Mouse (Mus musculus): ENCODE measurements around the gene Rnf180.
"Not testable (repeated sequence)": the region's sequence is repeated elsewhere in the genome, so short reads cannot be mapped to it uniquely, and the experiment has no call there.

The Rnf180 gene

DNA sequence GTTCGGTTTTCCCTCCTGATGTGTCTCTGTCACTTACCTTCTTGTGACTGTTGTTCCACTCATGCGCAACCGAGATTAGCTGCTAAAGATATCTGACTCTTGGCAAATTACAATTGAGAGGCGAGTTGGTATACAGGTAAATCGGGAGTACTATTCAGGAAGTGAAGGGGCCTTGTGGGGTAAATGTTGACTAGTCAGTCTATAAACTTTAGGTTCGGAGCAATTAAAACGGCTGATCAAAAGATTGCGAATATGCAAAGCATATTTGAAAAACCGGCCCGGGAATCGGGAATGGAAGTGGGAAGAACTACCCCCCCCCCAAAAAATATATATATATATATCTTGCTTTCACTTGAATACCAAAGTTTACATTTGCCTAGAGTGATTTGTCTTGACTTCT is at the start of gene Rnf180:
Gene Rnf180, minus strand, starts transcription at position 101 of the 400 bp plus-strand sequence.
- DNase-seq (ENCODE audit: low read depth, low spot score), result no peak

DNA sequence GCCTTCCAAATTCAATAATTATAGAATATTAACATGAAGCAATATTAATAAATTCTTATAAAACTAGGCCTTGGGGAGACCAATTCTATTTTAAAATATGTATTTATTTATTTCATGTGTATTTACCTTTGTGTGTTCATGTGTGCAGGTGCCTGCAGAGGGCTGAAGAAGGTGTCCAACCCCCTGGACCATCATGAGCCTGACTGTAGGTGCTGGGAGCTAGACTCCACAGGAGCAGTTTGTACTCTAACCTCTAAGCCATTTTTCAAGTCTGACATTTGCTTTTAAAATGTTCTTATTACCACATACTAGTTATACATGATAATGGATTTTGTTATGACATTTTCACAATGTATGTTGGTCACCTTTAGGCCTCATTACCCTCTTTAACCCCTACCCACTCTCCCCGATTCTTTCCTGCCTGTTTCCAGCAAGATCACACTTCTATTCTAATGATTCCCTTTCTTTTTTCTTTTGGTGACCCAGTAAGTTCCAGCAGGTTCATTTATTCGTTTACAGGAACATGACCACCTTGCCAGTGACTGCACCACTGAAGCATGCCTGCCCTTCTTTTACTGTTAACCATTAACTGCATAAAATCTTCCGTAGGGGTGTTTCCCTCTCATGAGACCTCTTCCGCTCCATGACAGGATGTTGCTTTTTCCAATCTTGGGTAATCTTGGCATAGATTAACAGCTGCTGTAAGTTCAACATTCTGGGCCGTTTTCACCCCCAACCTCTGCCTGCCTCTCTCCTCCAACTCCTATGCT is 36.8 kb upstream of the Rnf180 start:
- DNase-seq (ENCODE audit: low read depth, low spot score), result no peak

- no peak for DNase-seq (ENCODE audit: low read depth, low spot score)
Measured at GRCm38 (mm10) chr13:105326946-105327345, 32.3 kb upstream of the Rnf180 start.

DNA sequence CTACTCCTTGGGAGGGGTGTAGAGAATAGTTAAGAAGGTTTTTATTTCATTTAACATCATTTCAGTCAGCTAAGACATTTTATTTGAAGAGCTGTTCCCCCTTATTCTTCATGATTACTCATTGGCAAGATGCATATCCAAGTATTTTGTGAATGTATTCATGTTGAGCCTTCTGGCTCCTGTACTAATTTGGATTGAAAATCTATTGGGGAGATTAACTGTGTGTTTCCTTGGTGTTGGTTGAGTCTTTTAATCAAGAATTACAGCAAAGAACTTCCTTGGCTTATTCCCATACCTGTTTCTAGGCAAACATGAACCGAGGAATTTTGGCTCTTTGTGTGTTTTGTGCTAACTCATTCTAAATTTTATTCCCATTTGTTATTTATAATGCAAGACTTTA is 22.3 kb upstream of the Rnf180 start:
- DNase-seq (ENCODE audit: low read depth, low spot score), result no peak

GRCm38 (mm10) chr13:105316009-105316408 is 21.4 kb upstream of the Rnf180 start:
- no peak for DNase-seq (ENCODE audit: low read depth, low spot score)

- no peak for DNase-seq (ENCODE audit: low read depth, low spot score)
Measured at GRCm38 (mm10) chr13:105312763-105313162, 18.1 kb upstream of the Rnf180 start.

DNA sequence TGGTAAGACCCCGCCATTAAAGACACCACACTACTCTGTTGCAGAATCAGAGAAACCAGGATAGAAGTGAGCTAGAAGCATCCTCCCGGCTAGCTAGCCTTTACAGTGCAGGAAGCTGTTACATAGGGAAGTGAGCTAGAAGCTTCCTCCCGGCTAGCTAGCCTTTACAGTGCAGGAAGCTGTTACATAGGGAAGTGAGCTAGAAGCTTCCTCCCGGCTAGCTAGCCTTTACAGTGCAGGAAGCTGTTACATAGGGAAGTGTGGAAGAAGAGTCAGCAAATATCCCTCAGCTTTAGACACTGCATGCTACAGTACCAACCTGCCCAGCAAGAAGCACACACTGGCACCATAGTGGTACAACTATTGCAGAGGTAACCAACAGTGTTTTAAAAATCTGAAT is 15.9 kb upstream of the Rnf180 start:
- not testable (repeated sequence) for DNase-seq (ENCODE audit: low read depth, low spot score)

GRCm38 (mm10) chr13:105305513-105305912 is 10.9 kb upstream of the Rnf180 start:
- DNase-seq (ENCODE audit: low read depth, low spot score), result no peak

GRCm38 (mm10) chr13:105304054-105304453 is 9.4 kb upstream of the Rnf180 start:
- no peak for DNase-seq (ENCODE audit: low read depth, low spot score)

DNA sequence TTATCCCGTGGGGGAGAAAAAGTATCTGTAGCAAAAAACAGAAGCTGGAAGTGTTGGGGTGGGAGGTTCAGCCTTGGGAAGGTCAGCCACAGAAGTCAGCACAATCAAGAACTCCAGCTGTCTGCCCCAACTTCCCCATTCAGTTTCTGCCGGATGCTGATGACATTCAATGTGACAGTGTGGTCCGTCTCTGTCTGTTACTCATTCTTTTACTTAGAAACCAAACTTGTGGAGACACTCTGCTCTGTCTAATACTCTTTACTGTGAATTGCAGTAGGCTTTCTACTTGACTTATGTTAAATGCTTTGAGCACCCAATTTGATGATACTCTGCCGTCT is 5.4 kb upstream of the Rnf180 start:
- no peak for DNase-seq (ENCODE audit: low read depth, low spot score)

GRCm38 (mm10) chr13:105299162-105300008 is 4.8 kb upstream of the Rnf180 start:
- DNase-seq (ENCODE audit: low read depth, low spot score), result no peak

DNA sequence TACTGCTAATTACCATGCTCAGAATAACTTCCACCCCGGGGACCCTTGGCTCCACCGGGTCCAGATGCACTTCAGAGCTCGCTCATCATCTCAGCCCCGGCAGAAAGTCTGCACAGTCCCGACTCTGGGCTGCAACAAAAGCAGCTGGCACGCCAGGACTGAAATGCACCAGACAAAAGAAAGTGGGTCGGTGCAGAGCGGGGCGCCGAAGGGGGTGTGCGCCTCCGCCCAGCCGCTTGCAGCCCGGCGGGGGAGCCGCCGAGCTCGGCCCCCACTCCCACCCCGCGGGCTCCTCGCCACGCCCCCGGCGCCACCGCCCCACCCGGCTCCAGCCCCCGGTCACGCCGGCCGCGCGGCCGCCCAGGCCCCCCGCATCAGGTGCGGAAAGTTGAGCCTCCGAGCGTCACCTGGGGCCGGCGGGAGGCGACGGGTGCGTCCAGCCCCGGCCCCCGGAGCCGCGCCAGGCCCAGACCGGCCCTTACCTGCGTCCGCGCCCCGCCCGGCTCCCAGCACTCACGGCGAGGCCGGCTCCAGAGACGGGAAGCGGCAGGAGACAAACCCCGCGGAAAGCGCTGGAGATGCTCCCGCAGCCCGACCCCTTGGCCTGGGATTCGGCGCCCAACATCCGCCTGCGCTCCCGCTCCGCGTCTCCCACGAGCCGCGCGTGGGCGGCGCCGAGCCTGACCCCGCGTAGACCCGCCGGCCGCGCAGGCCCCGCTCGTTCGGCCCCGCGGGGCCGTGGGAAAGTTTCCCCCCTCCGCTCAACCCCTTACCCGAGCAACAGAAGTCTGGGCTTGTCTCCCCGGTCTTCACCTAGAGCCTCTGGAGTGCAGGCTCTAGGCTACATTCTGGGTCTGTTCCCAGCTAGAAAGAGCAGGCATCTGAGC is 591 bp downstream of the Rnf180 start:
- peak; percentile 47 for DNase-seq (ENCODE audit: low read depth, low spot score)

GRCm38 (mm10) chr13:105291816-105292215 is 2.8 kb downstream of the Rnf180 start:
- DNase-seq (ENCODE audit: low read depth, low spot score), result no peak

DNA sequence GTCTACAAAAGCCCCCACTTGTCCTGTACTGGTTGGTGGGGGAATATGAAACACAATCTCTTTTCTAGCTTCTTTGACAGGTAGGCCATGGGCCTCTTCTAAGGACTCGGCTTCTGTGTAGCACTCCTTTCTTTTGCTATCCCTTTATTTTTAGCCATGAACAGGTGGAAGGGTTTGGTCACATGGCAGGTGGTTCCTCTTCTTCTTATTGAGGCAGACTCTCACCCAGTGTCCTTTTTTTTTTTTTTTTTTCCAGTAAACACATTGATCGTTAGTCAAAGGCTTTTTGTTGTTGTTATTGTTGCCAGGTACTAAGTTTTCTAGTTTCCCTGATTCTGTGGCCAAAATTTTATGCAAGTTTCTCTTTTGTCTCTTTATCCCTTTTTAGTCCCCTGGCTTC is 4.0 kb downstream of the Rnf180 start:
- DNase-seq (ENCODE audit: low read depth, low spot score), result no peak

DNA sequence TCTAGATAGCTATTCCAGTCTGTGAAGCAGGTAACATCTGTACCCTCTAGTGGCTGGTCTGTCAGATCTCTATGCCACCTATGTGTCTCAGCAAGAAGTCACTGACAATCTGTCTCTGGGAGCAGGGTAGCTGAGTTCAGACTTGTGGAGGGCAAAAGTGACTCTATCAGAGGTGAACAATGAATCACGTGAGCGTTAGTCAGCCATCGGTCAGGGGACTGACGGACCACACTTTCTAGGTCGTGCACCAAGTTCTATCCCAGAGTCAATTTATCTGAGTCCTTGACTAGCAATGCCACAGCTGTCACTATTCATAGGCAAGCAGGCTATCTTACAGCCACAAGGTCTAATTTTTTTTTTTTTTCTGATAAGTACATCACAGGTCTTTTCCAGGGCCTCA is 4.6 kb downstream of the Rnf180 start:
- DNase-seq (ENCODE audit: low read depth, low spot score), result no peak

DNA sequence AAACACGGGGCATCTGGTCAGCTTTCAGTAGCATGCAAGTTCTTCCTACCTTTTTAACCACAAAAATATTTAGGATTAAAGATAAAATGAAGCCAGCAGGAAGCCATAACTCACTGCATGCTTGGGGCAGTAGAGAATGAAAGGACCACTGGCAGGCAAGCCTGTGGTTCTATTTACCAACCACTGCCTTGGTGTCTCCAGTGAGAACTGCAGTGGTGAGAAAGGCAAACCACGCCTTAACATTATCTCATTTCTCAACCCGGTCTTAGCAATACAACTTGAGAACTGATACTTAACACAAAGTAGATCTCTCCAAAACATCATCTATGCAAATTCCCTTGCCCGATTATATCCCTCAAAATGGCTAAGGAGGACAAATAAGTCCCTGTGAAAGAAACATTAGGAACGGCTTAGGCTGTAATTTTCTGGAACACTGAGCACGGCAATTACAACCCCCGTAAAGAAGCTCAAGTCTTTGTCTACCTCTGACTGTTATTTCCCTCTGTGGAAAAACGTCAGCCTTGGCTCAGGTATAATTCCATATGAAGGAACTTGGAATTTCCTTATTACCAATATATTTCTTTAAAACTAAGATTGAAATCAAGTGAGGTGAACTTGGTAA is 15.1 kb downstream of the Rnf180 start:
- DNase-seq (ENCODE audit: low read depth, low spot score), result no peak

DNA sequence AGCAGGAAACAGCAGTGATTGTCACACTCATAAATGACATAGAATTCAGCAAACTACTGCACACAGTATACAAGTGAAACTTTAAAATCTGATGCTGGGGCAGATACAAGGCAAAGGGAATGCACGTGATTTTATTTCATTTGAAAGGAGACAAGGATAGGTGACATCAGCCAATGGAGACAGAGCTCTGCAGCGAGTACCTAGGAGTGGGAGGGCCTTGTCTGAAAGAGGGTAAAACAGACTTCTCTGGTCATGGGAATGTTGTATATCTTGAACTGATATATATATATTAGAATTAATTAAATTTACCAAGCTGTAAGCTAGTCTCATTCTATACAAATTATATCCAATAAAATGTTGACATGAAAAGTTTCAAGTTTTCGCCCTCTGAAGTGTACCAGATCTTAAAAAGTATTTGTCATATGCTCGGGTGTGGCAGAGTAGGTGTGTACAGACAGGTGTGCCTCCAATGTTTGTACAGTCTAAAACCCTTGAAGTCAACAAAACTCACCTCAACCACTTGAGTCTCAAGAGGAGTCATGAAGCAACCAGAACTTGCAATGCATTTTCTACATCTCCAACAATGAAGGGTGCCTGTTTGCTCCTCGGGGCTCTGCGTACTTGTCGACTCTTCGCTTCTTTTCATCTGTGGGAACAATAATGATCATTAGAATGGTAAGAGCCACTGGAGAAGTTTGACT is 24.1 kb downstream of the Rnf180 start:
- DNase-seq (ENCODE audit: low read depth, low spot score), result no peak

DNA sequence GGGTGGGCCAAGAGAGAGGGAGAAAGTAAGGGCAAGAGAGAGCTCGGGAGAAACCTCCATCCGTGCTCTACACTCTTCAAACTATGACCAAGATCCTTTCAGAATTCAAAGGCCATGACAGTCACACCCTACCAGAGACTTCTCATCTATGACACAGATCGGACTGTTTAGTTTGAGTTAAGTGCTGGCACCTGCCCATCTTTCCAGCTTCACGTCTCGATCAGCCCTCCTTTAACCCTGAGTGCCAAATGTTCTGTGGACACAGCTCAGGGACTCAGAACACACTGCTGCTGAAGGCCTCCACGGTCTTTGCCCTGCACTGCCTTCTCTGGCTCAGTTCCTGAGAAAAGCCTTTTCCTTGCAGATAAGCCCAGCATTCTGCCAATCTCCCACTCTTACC is 27.2 kb downstream of the Rnf180 start:
- DNase-seq (ENCODE audit: low read depth, low spot score), result no peak

DNA sequence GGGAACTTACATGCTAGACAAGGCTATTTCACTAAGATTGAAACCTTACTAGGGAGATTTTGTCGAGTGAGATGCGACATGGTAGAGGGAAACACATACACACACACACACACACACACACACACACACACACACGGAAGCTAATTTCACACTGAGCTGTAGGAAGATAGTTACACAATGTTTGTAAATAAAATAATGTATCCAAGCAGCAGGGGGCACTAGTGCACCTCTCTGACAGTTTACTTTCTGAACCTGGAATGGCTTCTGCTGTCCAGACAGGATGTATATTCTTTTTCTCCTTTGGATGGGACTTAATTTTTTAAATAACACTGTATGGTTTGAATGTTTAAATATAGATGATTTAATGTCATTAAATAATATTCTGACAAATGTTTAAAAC is 27.9 kb downstream of the Rnf180 start:
- peak; percentile 43 for DNase-seq (ENCODE audit: low read depth, low spot score)

- peak; percentile 91 for DNase-seq (ENCODE audit: low read depth, low spot score)
Measured at GRCm38 (mm10) chr13:105256757-105257433, 37.7 kb downstream of the Rnf180 start.
